ENCODE assay signal across 11 mouse cellular contexts in the genomic region with DNA sequence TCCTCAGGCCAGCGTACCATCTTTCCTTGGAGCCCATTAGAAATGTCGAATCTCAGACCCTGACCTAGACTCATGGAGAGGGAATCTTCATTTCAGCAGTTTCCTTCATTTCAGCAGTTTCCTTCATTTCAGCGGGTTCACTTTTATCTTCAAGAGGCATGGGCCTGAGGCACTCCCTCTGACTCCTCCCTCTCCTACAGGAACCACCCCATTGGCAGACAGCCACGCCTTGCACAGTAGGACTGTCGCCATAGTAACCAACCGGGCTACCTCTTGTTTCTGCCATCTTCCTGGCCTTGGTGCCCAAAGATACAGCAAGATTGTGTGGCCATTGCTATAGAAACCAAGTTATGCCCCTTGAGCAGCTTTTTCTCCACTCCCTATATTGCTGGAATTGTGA.
DNase-seq lines count a peak whose midpoint lies in the region; ATAC-seq lines count a peak whose summit lies in the region.
"Had no signal": no experiment of that assay in that cellular context is flagged by ENCODE, and none has a peak within 500 bp of the region (broad histone marks: within the 10 kb centered on the region; RNA-seq: fewer than 3 reads in every experiment).

No protein-coding gene starts in this region.

- peak; percentile 25 for DNase-seq in hindbrain, embryonic 11.5 days (ENCODE audit: low spot score)
- peak; percentile 87 for DNase-seq in ZHBTc4 (ENCODE audit: low read depth, low spot score)
- DNase-seq in hindbrain, embryonic 14.5 days (ENCODE audit: low spot score), result peak; percentile 56
- no peak for DNase-seq in T-cell, adult 2 months (ENCODE audit: low spot score)
- no peak for DNase-seq in layer of hippocampus, adult 9-10 months (ENCODE audit: low spot score)

- WGBS in hindbrain, embryonic 11.5 days, result 48% methylated on average over 6 of the region's 6 CpGs
- WGBS in hindbrain, embryonic 13.5 days, result 38% methylated on average over 6 of the region's 6 CpGs
- 38% methylated on average over 6 of the region's 6 CpGs for WGBS in hindbrain, embryonic 14.5 days
- WGBS in midbrain, embryonic 16.5 days, result 37% methylated on average over 6 of the region's 6 CpGs

- H3K4me1 ChIP-seq in hindbrain, embryonic 11.5 days (replicated peaks; ENCODE audit: control insufficient read depth, insufficient read depth, low read length), result no peaks in the 10 kb centered on the region
- peaks cover 6% of the 10 kb centered on the region; the same call in 1 of the 2 replicates for H3K4me1 ChIP-seq in hindbrain, embryonic 13.5 days (replicated peaks)
- H3K4me1 ChIP-seq in hindbrain, embryonic 14.5 days (replicated peaks; ENCODE audit: control insufficient read depth, insufficient read depth, low read length), result no peaks in the 10 kb centered on the region
- peaks cover 4% of the 10 kb centered on the region; the same call in 1 of the 2 replicates for H3K4me1 ChIP-seq in midbrain, embryonic 16.5 days (ENCODE audit: control insufficient read depth, insufficient read depth, low read length)
- H3K4me1 ChIP-seq: megakaryocyte, embryonic 14.5 days; stomach, embryonic 15.5 days had no signal

- no peak overlapping the region for H3K27ac ChIP-seq in hindbrain, embryonic 11.5 days (ENCODE audit: low read depth, low read length)
- no peak overlapping the region for H3K27ac ChIP-seq in hindbrain, embryonic 13.5 days
- no peak overlapping the region for H3K27ac ChIP-seq in hindbrain, embryonic 14.5 days
- H3K27ac ChIP-seq in midbrain, embryonic 16.5 days (ENCODE audit: low read length), result no peak overlapping the region
- H3K27ac ChIP-seq: stomach, embryonic 15.5 days had no signal

- no peak; the same call in 1 of the 2 replicates for ATAC-seq in hindbrain, embryonic 11.5 days (ENCODE audit: low FRiP score)
- ATAC-seq in hindbrain, embryonic 13.5 days (ENCODE audit: low FRiP score), result no peak; the same call in 1 of the 2 replicates
- peak; percentile 82 for ATAC-seq in hindbrain, embryonic 14.5 days (ENCODE audit: low FRiP score)
- ATAC-seq in midbrain, embryonic 16.5 days, result peak; percentile 68
- no peak for ATAC-seq in inflammation-experienced regulatory T-cells, adult 6 months

- no peak overlapping the region for H3K4me3 ChIP-seq in hindbrain, embryonic 11.5 days (ENCODE audit: low read depth, low read length)
- no peak overlapping the region for H3K4me3 ChIP-seq in hindbrain, embryonic 13.5 days
- no peak overlapping the region for H3K4me3 ChIP-seq in hindbrain, embryonic 14.5 days (replicated peaks; ENCODE audit: low read length)
- no peak overlapping the region for H3K4me3 ChIP-seq in midbrain, embryonic 16.5 days (ENCODE audit: low read depth, low read length)
- H3K4me3 ChIP-seq: megakaryocyte, embryonic 14.5 days; stomach, embryonic 15.5 days had no signal

- no peak overlapping the region for H3K9ac ChIP-seq in hindbrain, embryonic 11.5 days (ENCODE audit: low read depth, low read length)
- no peak overlapping the region for H3K9ac ChIP-seq in hindbrain, embryonic 13.5 days
- no peak overlapping the region for H3K9ac ChIP-seq in hindbrain, embryonic 14.5 days
- no peak overlapping the region for H3K9ac ChIP-seq in midbrain, embryonic 16.5 days (ENCODE audit: low read depth, low read length)
- H3K9ac ChIP-seq: stomach, embryonic 15.5 days had no signal

- no peaks in the 10 kb centered on the region for H3K9me3 ChIP-seq in hindbrain, embryonic 11.5 days (ENCODE audit: control insufficient read depth, low read length)
- H3K9me3 ChIP-seq in hindbrain, embryonic 13.5 days, result no peaks in the 10 kb centered on the region
- no peaks in the 10 kb centered on the region for H3K9me3 ChIP-seq in hindbrain, embryonic 14.5 days (ENCODE audit: control insufficient read depth, low read length)
- no peaks in the 10 kb centered on the region for H3K9me3 ChIP-seq in midbrain, embryonic 16.5 days (replicated peaks; ENCODE audit: control insufficient read depth, low read length, poor library complexity, severe bottlenecking)
- H3K9me3 ChIP-seq: stomach, embryonic 15.5 days had no signal

- H3K4me2 ChIP-seq in hindbrain, embryonic 11.5 days (replicated peaks; ENCODE audit: low read depth, low read length), result no peak overlapping the region
- H3K4me2 ChIP-seq in hindbrain, embryonic 13.5 days, result no peak overlapping the region
- no peak overlapping the region for H3K4me2 ChIP-seq in hindbrain, embryonic 14.5 days (replicated peaks)
- no peak overlapping the region for H3K4me2 ChIP-seq in midbrain, embryonic 16.5 days (ENCODE audit: low read length)
- H3K4me2 ChIP-seq: heart, embryonic 11.5 days; stomach, embryonic 15.5 days had no signal

- no peaks in the 10 kb centered on the region for H3K36me3 ChIP-seq in hindbrain, embryonic 11.5 days (ENCODE audit: control insufficient read depth, insufficient read depth, low read length)
- H3K36me3 ChIP-seq in hindbrain, embryonic 13.5 days, result no peaks in the 10 kb centered on the region
- no peaks in the 10 kb centered on the region for H3K36me3 ChIP-seq in hindbrain, embryonic 14.5 days (replicated peaks; ENCODE audit: control insufficient read depth, insufficient read depth)
- H3K36me3 ChIP-seq in midbrain, embryonic 16.5 days (ENCODE audit: control insufficient read depth, insufficient read depth, low read length), result no peaks in the 10 kb centered on the region
- H3K36me3 ChIP-seq: stomach, embryonic 15.5 days had no signal

- H3K27me3 ChIP-seq in hindbrain, embryonic 11.5 days (ENCODE audit: control insufficient read depth, insufficient read depth, low read length), result no peaks in the 10 kb centered on the region
- no peaks in the 10 kb centered on the region for H3K27me3 ChIP-seq in hindbrain, embryonic 13.5 days
- no peaks in the 10 kb centered on the region for H3K27me3 ChIP-seq in hindbrain, embryonic 14.5 days (ENCODE audit: control insufficient read depth, insufficient read depth, low read length)
- H3K27me3 ChIP-seq in midbrain, embryonic 16.5 days (ENCODE audit: control insufficient read depth, insufficient read depth, low read depth, low read length), result no peaks in the 10 kb centered on the region
- H3K27me3 ChIP-seq: megakaryocyte, embryonic 14.5 days; stomach, embryonic 15.5 days had no signal

Comparison
In these comparisons a context has a peak if more than half of its experiments do, and no peak if none do; other contexts are left out.
1. ATAC-seq: peak in hindbrain, embryonic 14.5 days (single experiment) and midbrain, embryonic 16.5 days (single experiment); none in hindbrain, embryonic 11.5 days (single experiment), hindbrain, embryonic 13.5 days (single experiment) and inflammation-experienced regulatory T-cells, adult 6 months (single experiment).
2. DNase-seq: peak in hindbrain, embryonic 11.5 days (single experiment), ZHBTc4 (single experiment) and hindbrain, embryonic 14.5 days (single experiment); none in T-cell, adult 2 months (single experiment) and layer of hippocampus, adult 9-10 months (single experiment).